Mouse (Mus musculus) embryonic facial prominence, embryonic 11.5 days (tissue): ENCODE data around the gene Adm. TPM values are rescaled to one million over a fixed set of nuclear protein-coding genes. Genes with fewer than 3 reads are reported as not detected.
A peak's percentile ranks its signal among the peaks of the same experiment; 100 is the strongest.
"Not testable (repeated sequence)": the region's sequence is repeated elsewhere in the genome, so short reads cannot be mapped to it uniquely, and the experiment has no call there.

Experiments used
- ATAC-seq: fragments of 200-750 bp; cut with Nextera tagmentation; replicated peaks from 2 replicates; pipeline ENCODE4 v1.8.0; 2017; ENCODE audit warnings: low read depth; ENCODE audit not compliant: insufficient number of reproducible peaks, low FRiP score, low TSS enrichment
- DNase-seq: peaks from one replicate; pipeline ENCODE4 v3.0.0-alpha.2; 2015; ENCODE audit warnings: low spot score
- H3K27ac ChIP-seq: fragments of 300-500 bp; sonication (generic); replicated peaks from 2 replicates; pipeline ENCODE4 v1.5.1; 2014; ENCODE audit warnings: mild to moderate bottlenecking, low read depth, low read length, control low read depth
- H3K27me3 ChIP-seq: fragments of 300-500 bp; sonication (generic); 2 replicates; pipeline ENCODE4 v1.6.1; 2014; ENCODE audit warnings: mild to moderate bottlenecking, low read length, moderate library complexity, mixed read lengths; ENCODE audit not compliant: control insufficient read depth, insufficient read depth
- H3K36me3 ChIP-seq: fragments of 300-500 bp; sonication (generic); replicated peaks from 2 replicates; pipeline ENCODE4 v1.6.1; 2014; ENCODE audit warnings: low read depth, mild to moderate bottlenecking, low read length, moderate library complexity, mixed read lengths; ENCODE audit not compliant: control insufficient read depth, insufficient read depth
- H3K4me1 ChIP-seq: fragments of 300-500 bp; sonication (generic); 2 replicates; pipeline ENCODE4 v1.6.1; 2014; ENCODE audit warnings: low read length, mixed read lengths; ENCODE audit not compliant: control insufficient read depth, insufficient read depth
- H3K4me2 ChIP-seq: fragments of 300-500 bp; sonication (generic); 2 replicates; pipeline ENCODE4 v1.6.1; 2014; ENCODE audit warnings: low read depth, mild to moderate bottlenecking, control low read depth, low read length, moderate library complexity
- H3K4me3 ChIP-seq: fragments of 300-500 bp; sonication (generic); 2 replicates; pipeline ENCODE4 v1.5.1; 2014; ENCODE audit warnings: low read depth, low read length, control low read depth
- H3K9ac ChIP-seq: fragments of 300-500 bp; sonication (generic); replicated peaks from 2 replicates; pipeline ENCODE4 v1.6.1; 2014; ENCODE audit warnings: mild to moderate bottlenecking, control low read depth, low read length
- H3K9me3 ChIP-seq: fragments of 300-500 bp; sonication (generic); replicated peaks from 2 replicates; pipeline ENCODE4 v1.6.1; 2016; ENCODE audit warnings: mild to moderate bottlenecking, low read length, inconsistent platforms, mixed read lengths; ENCODE audit not compliant: control insufficient read depth
- whole genome bisulfite sequencing: fragments of 180-500 bp; shearing (Covaris S2); extraction: QIAGEN DNeasy Blood & Tissue Kit; methylation state at CpG from one replicate; pipeline ENCODE4 v1.1.7; 2014; 5-methylcytosine and 5-hydroxymethylcytosine counted together
- polyA plus RNA-seq: library from polyadenylated mRNA; unstranded; fragments of >200 nt; fragmentation: Nextera tagmentation; extraction: Ambion mirVana; gene quantifications from 2 replicates; pipeline ENCODE4 v1.2.1, GENCODE M21; 2014

Adm gene
- polyA plus RNA-seq, 1 experiment from 2014 or later = 1.5 TPM

GRCm38 (mm10) chr7:110631136-110631888 lies 3.9 kb downstream of the Adm start:
- H3K27me3 ChIP-seq = peaks cover 32% of the 10 kb centered on the region
- H3K9me3 ChIP-seq = no peaks in the 10 kb centered on the region
- peaks cover 9% of the 10 kb centered on the region for H3K4me1 ChIP-seq
- no peak overlapping the region for H3K4me3 ChIP-seq
- H3K27ac ChIP-seq = no peak overlapping the region
- no peak for ATAC-seq
- H3K36me3 ChIP-seq = no peaks in the 10 kb centered on the region
- H3K4me2 ChIP-seq = no peak overlapping the region
- WGBS = 76% methylated on average over 16 of the region's 16 CpGs
- H3K9ac ChIP-seq = no peak overlapping the region
- DNase-seq = no peak

- Histone ChIP-seq H3K27me3 (peaks cover 2% of the 10 kb centered on the region), H3K4me2 (no peak overlapping the region), H3K9me3 (no peaks in the 10 kb centered on the region), H3K27ac (no peak overlapping the region), H3K4me1 (no peaks in the 10 kb centered on the region), H3K9ac (no peak overlapping the region), H3K36me3 (no peaks in the 10 kb centered on the region), H3K4me3 (no peak overlapping the region)
- ATAC-seq = no peak
- no peak for DNase-seq
- WGBS = 83% methylated on average over 3 of the region's 3 CpGs
Measured at GRCm38 (mm10) chr7:110635929-110636328, 8.5 kb downstream of the Adm start.

- Histone ChIP-seq H3K4me3 (no peak overlapping the region), H3K9me3 (no peaks in the 10 kb centered on the region), H3K9ac (no peak overlapping the region), H3K27me3 (no peaks in the 10 kb centered on the region), H3K27ac (no peak overlapping the region), H3K4me2 (no peak overlapping the region), H3K36me3 (no peaks in the 10 kb centered on the region), H3K4me1 (no peaks in the 10 kb centered on the region)
- ATAC-seq (no peak), DNase-seq (no peak)
- 33% methylated on average over 1 of the region's 1 CpGs for WGBS
Measured at GRCm38 (mm10) chr7:110636559-110636958, 9.1 kb downstream of the Adm start.

GRCm38 (mm10) chr7:110638305-110639110 lies 11.0 kb downstream of the Adm start:
- ATAC-seq (peak; percentile 44; the same call in 1 of the 2 replicates), DNase-seq (no peak)
- no peak overlapping the region for H3K4me2 ChIP-seq
- H3K4me1 ChIP-seq = no peaks in the 10 kb centered on the region
- no peaks in the 10 kb centered on the region for H3K27me3 ChIP-seq
- no peak overlapping the region for H3K9ac ChIP-seq
- no peak overlapping the region for H3K27ac ChIP-seq
- H3K4me3 ChIP-seq = no peak overlapping the region
- WGBS = 55% methylated on average over 17 of the region's 17 CpGs
- no peaks in the 10 kb centered on the region for H3K36me3 ChIP-seq
- H3K9me3 ChIP-seq = no peaks in the 10 kb centered on the region

GRCm38 (mm10) chr7:110639291-110639915 lies 11.9 kb downstream of the Adm start:
- Histone ChIP-seq H3K9ac (no peak overlapping the region), H3K9me3 (no peaks in the 10 kb centered on the region), H3K4me2 (no peak overlapping the region), H3K4me1 (no peaks in the 10 kb centered on the region), H3K27ac (no peak overlapping the region), H3K36me3 (no peaks in the 10 kb centered on the region), H3K27me3 (no peaks in the 10 kb centered on the region), H3K4me3 (no peak overlapping the region)
- WGBS = 79% methylated on average over 11 of the region's 11 CpGs
- DNase-seq = no peak
- ATAC-seq = no peak

- not testable (repeated sequence) for H3K9me3 ChIP-seq, DNase-seq, H3K36me3 ChIP-seq, H3K27ac ChIP-seq, ATAC-seq, H3K9ac ChIP-seq, H3K4me3 ChIP-seq, H3K4me2 ChIP-seq, H3K4me1 ChIP-seq, H3K27me3 ChIP-seq
- WGBS = 94% methylated on average over 3 of the region's 3 CpGs
Measured at GRCm38 (mm10) chr7:110639958-110640357, 12.5 kb downstream of the Adm start.

- Histone ChIP-seq H3K4me3 (no peak overlapping the region), H3K36me3 (no peaks in the 10 kb centered on the region), H3K9ac (no peak overlapping the region), H3K4me1 (no peaks in the 10 kb centered on the region), H3K27ac (no peak overlapping the region), H3K27me3 (no peaks in the 10 kb centered on the region), H3K9me3 (no peaks in the 10 kb centered on the region), H3K4me2 (no peak overlapping the region)
- DNase-seq (peak; percentile 87), ATAC-seq (0 out of 2 replicates have a peak, but pooled peaks have one; percentile 56)
- WGBS = 81% methylated on average over 5 of the region's 5 CpGs
Measured at GRCm38 (mm10) chr7:110645311-110645710, 17.9 kb downstream of the Adm start.

GRCm38 (mm10) chr7:110645859-110646258 lies 18.4 kb downstream of the Adm start:
- no peak for DNase-seq
- no peaks in the 10 kb centered on the region for H3K36me3 ChIP-seq
- H3K4me3 ChIP-seq = no peak overlapping the region
- no peaks in the 10 kb centered on the region for H3K4me1 ChIP-seq
- no peaks in the 10 kb centered on the region for H3K27me3 ChIP-seq
- 81% methylated on average over 6 of the region's 6 CpGs for WGBS
- no peak overlapping the region for H3K9ac ChIP-seq
- H3K4me2 ChIP-seq = no peak overlapping the region
- H3K9me3 ChIP-seq = no peaks in the 10 kb centered on the region
- no peak for ATAC-seq
- H3K27ac ChIP-seq = no peak overlapping the region
